Mouse (Mus musculus): ENCODE results near the gene Lyrm1. TPM values are rescaled to one million over a fixed set of nuclear protein-coding genes. Genes with fewer than 3 reads are reported as not detected.

Lyrm1 gene
- total RNA-seq (2015): 7.9 and 11.0 TPM in 2 replicates
- 10.9 and 11.0 TPM in 2 replicates for total RNA-seq (2017)

- peak; percentile 85 for ATAC-seq (ENCODE audit: poor library complexity, severe bottlenecking)
Measured at GRCm38 (mm10) chr7:119895639-119896512, at the start of gene Lyrm1, which contains the start of gene Dcun1d3. Gene Lyrm1, plus strand, starts transcription at chr7:119895861. Gene Dcun1d3, minus strand, starts transcription at chr7:119896298.

- no peak for ATAC-seq (ENCODE audit: poor library complexity, severe bottlenecking)
Measured at GRCm38 (mm10) chr7:119847396-119847795, 48.3 kb upstream of the Lyrm1 start.

GRCm38 (mm10) chr7:119849096-119849495 is 46.6 kb upstream of the Lyrm1 start:
- peak; percentile 79 for ATAC-seq (ENCODE audit: poor library complexity, severe bottlenecking)

GRCm38 (mm10) chr7:119850737-119851136 is 44.9 kb upstream of the Lyrm1 start:
- ATAC-seq (ENCODE audit: poor library complexity, severe bottlenecking): no peak

- ATAC-seq (ENCODE audit: poor library complexity, severe bottlenecking): no peak
Measured at GRCm38 (mm10) chr7:119852494-119852893, 43.2 kb upstream of the Lyrm1 start.

- no peak for ATAC-seq (ENCODE audit: poor library complexity, severe bottlenecking)
Measured at GRCm38 (mm10) chr7:119853186-119853585, 42.5 kb upstream of the Lyrm1 start.

- ATAC-seq (ENCODE audit: poor library complexity, severe bottlenecking): no peak
Measured at GRCm38 (mm10) chr7:119854362-119854761, 41.3 kb upstream of the Lyrm1 start.

- ATAC-seq (ENCODE audit: poor library complexity, severe bottlenecking): no peak
Measured at GRCm38 (mm10) chr7:119855031-119855430, 40.6 kb upstream of the Lyrm1 start.

GRCm38 (mm10) chr7:119859476-119859875 is 36.2 kb upstream of the Lyrm1 start:
- ATAC-seq (ENCODE audit: poor library complexity, severe bottlenecking): peak; percentile 36

- no peak for ATAC-seq (ENCODE audit: poor library complexity, severe bottlenecking)
Measured at GRCm38 (mm10) chr7:119860116-119860515, 35.5 kb upstream of the Lyrm1 start.

GRCm38 (mm10) chr7:119860554-119860953 is 35.1 kb upstream of the Lyrm1 start:
- ATAC-seq (ENCODE audit: poor library complexity, severe bottlenecking): no peak

- no peak for ATAC-seq (ENCODE audit: poor library complexity, severe bottlenecking)
Measured at GRCm38 (mm10) chr7:119860971-119861334, 34.7 kb upstream of the Lyrm1 start.

GRCm38 (mm10) chr7:119861335-119862091 is 34.1 kb upstream of the Lyrm1 start:
- ATAC-seq (ENCODE audit: poor library complexity, severe bottlenecking): peak; percentile 84

- no peak for ATAC-seq (ENCODE audit: poor library complexity, severe bottlenecking)
Measured at GRCm38 (mm10) chr7:119862167-119862566, 33.5 kb upstream of the Lyrm1 start.

GRCm38 (mm10) chr7:119864500-119864899 is 31.2 kb upstream of the Lyrm1 start:
- no peak for ATAC-seq (ENCODE audit: poor library complexity, severe bottlenecking)

GRCm38 (mm10) chr7:119866136-119866535 is 29.5 kb upstream of the Lyrm1 start:
- ATAC-seq (ENCODE audit: poor library complexity, severe bottlenecking): no peak

- ATAC-seq (ENCODE audit: poor library complexity, severe bottlenecking): 0 out of 2 replicates have a peak, but pooled peaks have one; percentile 27
Measured at GRCm38 (mm10) chr7:119872204-119872603, 23.5 kb upstream of the Lyrm1 start.

GRCm38 (mm10) chr7:119873050-119873449 is 22.6 kb upstream of the Lyrm1 start:
- ATAC-seq (ENCODE audit: poor library complexity, severe bottlenecking): no peak

GRCm38 (mm10) chr7:119875776-119876440 is 19.8 kb upstream of the Lyrm1 start:
- ATAC-seq (ENCODE audit: poor library complexity, severe bottlenecking): no peak

GRCm38 (mm10) chr7:119879171-119879570 is 16.5 kb upstream of the Lyrm1 start:
- peak; percentile 93 for ATAC-seq (ENCODE audit: poor library complexity, severe bottlenecking)

GRCm38 (mm10) chr7:119880345-119880744 is 15.3 kb upstream of the Lyrm1 start:
- peak; percentile 63 for ATAC-seq (ENCODE audit: poor library complexity, severe bottlenecking)

Measured in megakaryocyte, adult 5-6 weeks (primary cell).